Mouse (Mus musculus) thymus, adult 2 months (tissue): ENCODE measurements around the gene Gcsam.

Experiments
- CTCF ChIP-seq: fragments of 200-500 bp; IDR thresholded peaks from 2 replicates; pipeline ENCODE4 v1.5.1; 2012; ENCODE audit warnings: mild to moderate bottlenecking, control low read depth, low read length, moderate library complexity, borderline replicate concordance; ENCODE audit not compliant: control insufficient read depth, poor library complexity, insufficient read depth; ENCODE audit errors: extremely low read depth
- POLR2A ChIP-seq: fragments of 200-500 bp; IDR thresholded peaks from 2 replicates; pipeline ENCODE4 v1.6.1; 2012; ENCODE audit warnings: mild to moderate bottlenecking, low read length, control low read depth, moderate library complexity; ENCODE audit not compliant: control insufficient read depth, poor library complexity, insufficient read depth; ENCODE audit errors: extremely low read depth

- TF ChIP-seq POLR2A (no peak), CTCF (no peak)
Measured at GRCm38 (mm10) chr16:45666136-45666535, 56.0 kb downstream of the Gcsam start.
